19 mouse cellular contexts compared by ENCODE assay signal in genomic region chr2:12699331-12699730, GRCm38 (mm10).
"Had no signal": no experiment of that assay in that cellular context is flagged by ENCODE, and none has a peak within 500 bp of the region (broad histone marks: within the 10 kb centered on the region; RNA-seq: fewer than 3 reads in every experiment).

No protein-coding gene starts in this region.

- ATAC-seq: liver, embryonic 12.5 days; midbrain, embryonic 15.5 days had no signal

- H3K36me3 ChIP-seq: kidney, embryonic 15.5 days; limb, embryonic 10.5 days; limb, embryonic 13.5 days; liver, embryonic 12.5 days; liver, embryonic 15.5 days; lung, embryonic 15.5 days; midbrain, embryonic 12.5 days; midbrain, embryonic 15.5 days had no signal

- H3K4me1 ChIP-seq: kidney, embryonic 15.5 days; limb, embryonic 10.5 days; limb, embryonic 13.5 days; liver, embryonic 12.5 days; liver, embryonic 15.5 days; lung, embryonic 15.5 days; midbrain, embryonic 12.5 days; midbrain, embryonic 15.5 days had no signal

- H3K9me3 ChIP-seq: kidney, embryonic 15.5 days; limb, embryonic 10.5 days; limb, embryonic 13.5 days; liver, embryonic 12.5 days; liver, embryonic 15.5 days; lung, embryonic 15.5 days; midbrain, embryonic 12.5 days; midbrain, embryonic 15.5 days had no signal

- H3K4me2 ChIP-seq: kidney, embryonic 15.5 days; limb, embryonic 13.5 days; liver, embryonic 12.5 days; liver, embryonic 15.5 days; lung, embryonic 15.5 days; midbrain, embryonic 12.5 days; midbrain, embryonic 15.5 days had no signal

- DNase-seq: kidney, adult 8-10 months; kidney, postnatal 14 days; kidney, postnatal 4 days; liver; lung, adult 18-20 months; lung, postnatal 10 days; lung, postnatal 4 days; thymus, adult 2 months; thymus, postnatal 14 days; thymus, postnatal 4 days had no signal

- H3K4me3 ChIP-seq: kidney, embryonic 15.5 days; limb, embryonic 10.5 days; limb, embryonic 13.5 days; liver, embryonic 12.5 days; liver, embryonic 15.5 days; lung, embryonic 15.5 days; midbrain, embryonic 12.5 days; midbrain, embryonic 15.5 days had no signal

- H3K27me3 ChIP-seq: kidney, embryonic 15.5 days; limb, embryonic 13.5 days; liver, embryonic 12.5 days; liver, embryonic 15.5 days; lung, embryonic 15.5 days; midbrain, embryonic 12.5 days; midbrain, embryonic 15.5 days had no signal

- H3K9ac ChIP-seq: kidney, embryonic 15.5 days; limb, embryonic 13.5 days; liver, embryonic 12.5 days; liver, embryonic 15.5 days; lung, embryonic 15.5 days; midbrain, embryonic 12.5 days; midbrain, embryonic 15.5 days had no signal

- H3K27ac ChIP-seq: kidney, embryonic 15.5 days; limb, embryonic 10.5 days; limb, embryonic 13.5 days; liver, embryonic 12.5 days; liver, embryonic 15.5 days; lung, embryonic 15.5 days; midbrain, embryonic 12.5 days; midbrain, embryonic 15.5 days; stomach, postnatal 0 days had no signal
